21 mouse cellular contexts compared by ENCODE assay signal in genomic region chr15:102192271-102192812, GRCm38 (mm10). TPM values are rescaled to one million over a fixed set of nuclear protein-coding genes. Genes with fewer than 3 reads are reported as not detected.
DNase-seq lines count a peak whose midpoint lies in the region; ATAC-seq and TF ChIP-seq lines count a peak whose summit lies in the region.
"Had no signal": no experiment of that assay in that cellular context is flagged by ENCODE, and none has a peak within 500 bp of the region (broad histone marks: within the 10 kb centered on the region; RNA-seq: fewer than 3 reads in every experiment).

No protein-coding gene starts in this region.

- H3K4me2 ChIP-seq in intestine, embryonic 14.5 days (ENCODE audit: low read length), result no peak overlapping the region
- H3K4me2 ChIP-seq in intestine, embryonic 15.5 days (replicated peaks), result no peak overlapping the region
- peak overlapping the region; percentile 21 for H3K4me2 ChIP-seq in liver, embryonic 11.5 days
- H3K4me2 ChIP-seq in midbrain, embryonic 14.5 days (ENCODE audit: low read length), result no peak overlapping the region
- H3K4me2 ChIP-seq: heart, embryonic 12.5 days; neural tube, embryonic 15.5 days had no signal

- peak overlapping the region; percentile 3; the same call in 1 of the 2 replicates for H3K27ac ChIP-seq in intestine, embryonic 14.5 days (ENCODE audit: low read depth)
- H3K27ac ChIP-seq in intestine, embryonic 15.5 days, result no peak overlapping the region
- H3K27ac ChIP-seq in MEL (ENCODE audit: control insufficient read depth, low read depth, low read length), result no peak overlapping the region
- peak overlapping the region; percentile 66 for H3K27ac ChIP-seq in liver, embryonic 11.5 days (ENCODE audit: low read depth, low read length)
- H3K27ac ChIP-seq in midbrain, embryonic 14.5 days (replicated peaks; ENCODE audit: low read depth, low read length), result no peak overlapping the region
- H3K27ac ChIP-seq: neural tube, embryonic 15.5 days had no signal

- no peak overlapping the region for H3K9ac ChIP-seq in intestine, embryonic 14.5 days (ENCODE audit: low read length)
- H3K9ac ChIP-seq in intestine, embryonic 15.5 days, result no peak overlapping the region
- H3K9ac ChIP-seq in MEL (ENCODE audit: control insufficient read depth, low read depth, low read length, poor library complexity, severe bottlenecking), result no peak overlapping the region
- no peak overlapping the region for H3K9ac ChIP-seq in liver, embryonic 11.5 days (ENCODE audit: low read depth, low read length)
- no peak overlapping the region for H3K9ac ChIP-seq in midbrain, embryonic 14.5 days (replicated peaks; ENCODE audit: low read length)
- H3K9ac ChIP-seq: heart, embryonic 12.5 days; neural tube, embryonic 15.5 days had no signal

- no peak for TF ChIP-seq CTCF in MEL (IDR thresholded peaks at IDR 0.05 in 2 of 3, conservative IDR thresholded peaks at IDR 0.05 in 1 of 3; ENCODE audit: control insufficient read depth in 1 of 3, insufficient read depth in 1 of 3, low read depth in 2 of 3, low read length in 3 of 3, poor library complexity in 1 of 3, severe bottlenecking in 1 of 3)

- H3K79me2 ChIP-seq in MEL (ENCODE audit: control insufficient read depth, insufficient read depth, low read length, poor library complexity), result no peaks in the 10 kb centered on the region

- ATAC-seq in intestine, embryonic 14.5 days (replicated peaks; ENCODE audit: low FRiP score, low TSS enrichment, low read depth), result no peak
- no peak for ATAC-seq in intestine, embryonic 15.5 days
- ATAC-seq in liver, embryonic 11.5 days (replicated peaks; ENCODE audit: low FRiP score), result no peak
- peak; percentile 65 for ATAC-seq in monocyte, adult 5-6 weeks (replicated peaks; ENCODE audit: insufficient number of reproducible peaks, low FRiP score, low TSS enrichment, poor library complexity, severe bottlenecking)
- no peak for ATAC-seq in midbrain, embryonic 14.5 days (ENCODE audit: low FRiP score, low TSS enrichment)
- ATAC-seq: forebrain, embryonic 16.5 days had no signal

- H3K4me1 ChIP-seq in intestine, embryonic 14.5 days (replicated peaks; ENCODE audit: control insufficient read depth, insufficient read depth, low read length), result no peaks in the 10 kb centered on the region
- H3K4me1 ChIP-seq in intestine, embryonic 15.5 days (replicated peaks), result peaks cover 25% of the 10 kb centered on the region
- peaks cover 11 to 20% of the 10 kb centered on the region in 2 experiments for H3K4me1 ChIP-seq in MEL (ENCODE audit: control insufficient read depth in 1 of 2, insufficient read depth in 2 of 2, low read length in 2 of 2)
- H3K4me1 ChIP-seq in liver, embryonic 11.5 days (replicated peaks; ENCODE audit: control insufficient read depth, insufficient read depth, low read length), result peaks cover 10% of the 10 kb centered on the region
- no peaks in the 10 kb centered on the region for H3K4me1 ChIP-seq in midbrain, embryonic 14.5 days (ENCODE audit: control insufficient read depth, insufficient read depth, low read length)
- H3K4me1 ChIP-seq: neural tube, embryonic 15.5 days had no signal

- H3K36me3 ChIP-seq in intestine, embryonic 14.5 days (ENCODE audit: control insufficient read depth, insufficient read depth, low read length), result no peaks in the 10 kb centered on the region
- H3K36me3 ChIP-seq in intestine, embryonic 15.5 days, result no peaks in the 10 kb centered on the region
- H3K36me3 ChIP-seq in MEL (ENCODE audit: control insufficient read depth in 1 of 2, insufficient read depth in 2 of 2, low read length in 2 of 2), result peaks cover 0 to 13% of the 10 kb centered on the region in 2 experiments; a peak in 2 of 4 replicates
- no peaks in the 10 kb centered on the region for H3K36me3 ChIP-seq in liver, embryonic 11.5 days (ENCODE audit: control insufficient read depth, insufficient read depth, low read length)
- no peaks in the 10 kb centered on the region for H3K36me3 ChIP-seq in midbrain, embryonic 14.5 days (ENCODE audit: control insufficient read depth, insufficient read depth, low read length)
- H3K36me3 ChIP-seq: heart, embryonic 12.5 days; neural tube, embryonic 15.5 days had no signal

- no peak overlapping the region for H3K4me3 ChIP-seq in intestine, embryonic 14.5 days (ENCODE audit: low read depth, low read length)
- H3K4me3 ChIP-seq in intestine, embryonic 15.5 days (replicated peaks), result no peak overlapping the region
- H3K4me3 ChIP-seq in MEL (ENCODE audit: control insufficient read depth in 1 of 2, insufficient read depth in 1 of 2, low read depth in 2 of 2, low read length in 2 of 2), result no peak overlapping the region
- no peak overlapping the region for H3K4me3 ChIP-seq in liver, embryonic 11.5 days (ENCODE audit: low read depth, low read length)
- no peak overlapping the region for H3K4me3 ChIP-seq in midbrain, embryonic 14.5 days (replicated peaks; ENCODE audit: low read depth, low read length)
- H3K4me3 ChIP-seq: heart, embryonic 12.5 days; megakaryocyte, embryonic 14.5 days; neural tube, embryonic 15.5 days had no signal

- TF ChIP-seq RAD21 in MEL (IDR thresholded peaks at IDR 0.05; ENCODE audit: low read depth, low read length), result no peak

- DNase-seq in intestine, embryonic 14.5 days (ENCODE audit: low spot score), result no peak
- peak; percentile 51 for DNase-seq in MEL (ENCODE audit: low read depth, low spot score)
- DNase-seq in liver, embryonic 11.5 days (ENCODE audit: low spot score), result no peak
- no peak for DNase-seq in urinary bladder, postnatal 25 days (ENCODE audit: low spot score)
- no peak for DNase-seq in left cerebral cortex, adult 9 months (ENCODE audit: low spot score in 2 of 2)
- DNase-seq in midbrain, embryonic 14.5 days, result no peak
- DNase-seq: adrenal gland, adult 8-10 months; cerebellum, postnatal 10 days; heart, postnatal 4 days; kidney, postnatal 14 days; layer of hippocampus, adult 9-11 months; lung, adult 2 months; right cerebral cortex, adult 18-20 months had no signal

- WGBS in intestine, embryonic 14.5 days, result 42% methylated on average over 7 of the region's 7 CpGs
- 41% methylated on average over 7 of the region's 7 CpGs for WGBS in intestine, embryonic 15.5 days
- WGBS in liver, embryonic 11.5 days, result 35% methylated on average over 7 of the region's 7 CpGs
- WGBS in midbrain, embryonic 14.5 days, result 75% methylated on average over 7 of the region's 7 CpGs

- H3K27me3 ChIP-seq in intestine, embryonic 14.5 days (replicated peaks; ENCODE audit: control insufficient read depth, insufficient read depth, low read length), result no peaks in the 10 kb centered on the region
- H3K27me3 ChIP-seq in intestine, embryonic 15.5 days (replicated peaks), result no peaks in the 10 kb centered on the region
- no peaks in the 10 kb centered on the region for H3K27me3 ChIP-seq in MEL (ENCODE audit: control insufficient read depth in 1 of 2, insufficient read depth in 2 of 2, low read length in 2 of 2)
- H3K27me3 ChIP-seq in liver, embryonic 11.5 days (replicated peaks; ENCODE audit: control insufficient read depth, insufficient read depth, low read length), result no peaks in the 10 kb centered on the region
- no peaks in the 10 kb centered on the region for H3K27me3 ChIP-seq in midbrain, embryonic 14.5 days (ENCODE audit: control insufficient read depth, insufficient read depth, low read length)
- H3K27me3 ChIP-seq: heart, embryonic 12.5 days; neural tube, embryonic 15.5 days had no signal

- TF ChIP-seq POLR2A in MEL (IDR thresholded peaks at IDR 0.05; ENCODE audit: control insufficient read depth in 1 of 2, insufficient read depth in 1 of 2, low read depth in 1 of 2, low read length in 2 of 2, poor library complexity in 1 of 2), result no peak

- TF ChIP-seq EP300 in MEL (IDR thresholded peaks at IDR 0.05; ENCODE audit: low read depth in 1 of 2, low read length in 2 of 2), result no peak

- no peaks in the 10 kb centered on the region for H3K9me3 ChIP-seq in intestine, embryonic 14.5 days (ENCODE audit: control insufficient read depth, low read length)
- H3K9me3 ChIP-seq in intestine, embryonic 15.5 days, result no peaks in the 10 kb centered on the region
- no peaks in the 10 kb centered on the region for H3K9me3 ChIP-seq in MEL (replicated peaks; ENCODE audit: insufficient read depth, low read length)
- H3K9me3 ChIP-seq in liver, embryonic 11.5 days (ENCODE audit: control insufficient read depth, low read length), result no peaks in the 10 kb centered on the region
- no peaks in the 10 kb centered on the region for H3K9me3 ChIP-seq in midbrain, embryonic 14.5 days (ENCODE audit: control insufficient read depth, low read length)
- H3K9me3 ChIP-seq: G1E; heart, embryonic 12.5 days; megakaryocyte, embryonic 14.5 days; neural tube, embryonic 15.5 days had no signal

RNA-seq across cellular contexts. Expression of gene Zfp740, which starts 10.7 kb away (rescaled TPM):
- polyA plus RNA-seq in intestine, embryonic 14.5 days (2014; fragmentation: Nextera tagmentation; extraction: Ambion mirVana), result 47.0 and 55.3 TPM in 2 replicates
- 41.3 and 44.1 TPM in 2 replicates for polyA plus RNA-seq in intestine, embryonic 15.5 days (2015; fragmentation: Nextera tagmentation; extraction: Ambion mirVana)
- 39.9 and 40.5 TPM in 2 replicates for total RNA-seq in MEL (2012; rRNA removed)
- 10 to 100 TPM in 1 of 2 experiments, not detected in 1; 50.1 TPM for polyA plus RNA-seq in MEL (2012; ENCODE audit: insufficient read depth in 1 of 2, insufficient read length in 2 of 2, low read depth in 1 of 2, low replicate concordance in 2 of 2, missing spikeins in 1 of 2)
- polyA plus RNA-seq in liver, embryonic 11.5 days (2014; fragmentation: Nextera tagmentation; extraction: Ambion mirVana), result 38.1 and 38.3 TPM in 2 replicates
- 58.9 to 62.9 TPM (median 60.3 TPM) in 3 replicates for total RNA-seq in monocyte, adult 5-6 weeks (2017)
- 43.5 and 57.7 TPM in 2 replicates for polyA plus RNA-seq in midbrain, embryonic 14.5 days (2014; fragmentation: Nextera tagmentation; extraction: Ambion mirVana)

RNA-seq across cellular contexts. Expression of gene Csad, which starts 12.2 kb away (rescaled TPM):
- polyA plus RNA-seq in intestine, embryonic 14.5 days (2014; fragmentation: Nextera tagmentation; extraction: Ambion mirVana), result 52.3 and 53.6 TPM in 2 replicates
- polyA plus RNA-seq in intestine, embryonic 15.5 days (2015; fragmentation: Nextera tagmentation; extraction: Ambion mirVana), result 45.8 and 49.3 TPM in 2 replicates
- total RNA-seq in MEL (2012; rRNA removed), result 4.1 and 5.3 TPM in 2 replicates
- 10 to 100 TPM in 1 of 2 experiments, not detected in 1; 10.5 TPM for polyA plus RNA-seq in MEL (2012; ENCODE audit: insufficient read depth in 1 of 2, insufficient read length in 2 of 2, low read depth in 1 of 2, low replicate concordance in 2 of 2, missing spikeins in 1 of 2)
- 33.3 and 35.1 TPM in 2 replicates for polyA plus RNA-seq in liver, embryonic 11.5 days (2014; fragmentation: Nextera tagmentation; extraction: Ambion mirVana)
- 4.1 to 11.2 TPM (median 8.1 TPM) in 3 replicates for total RNA-seq in monocyte, adult 5-6 weeks (2017)
- polyA plus RNA-seq in midbrain, embryonic 14.5 days (2014; fragmentation: Nextera tagmentation; extraction: Ambion mirVana), result 25.9 and 28.1 TPM in 2 replicates

RNA-seq across cellular contexts. Expression of gene Itgb7, which starts 39.4 kb away (rescaled TPM):
- polyA plus RNA-seq in intestine, embryonic 14.5 days (2014; fragmentation: Nextera tagmentation; extraction: Ambion mirVana), result 13.3 and 13.5 TPM in 2 replicates
- polyA plus RNA-seq in intestine, embryonic 15.5 days (2015; fragmentation: Nextera tagmentation; extraction: Ambion mirVana), result 10.8 and 12.9 TPM in 2 replicates
- total RNA-seq in MEL (2012; rRNA removed), result 7.4 TPM in 2 replicates
- polyA plus RNA-seq in MEL (2012; ENCODE audit: insufficient read depth in 1 of 2, insufficient read length in 2 of 2, low read depth in 1 of 2, low replicate concordance in 2 of 2, missing spikeins in 1 of 2), result 10 to 100 TPM in 1 of 2 experiments, not detected in 1; 15.2 TPM
- 3.9 and 4.1 TPM in 2 replicates for polyA plus RNA-seq in liver, embryonic 11.5 days (2014; fragmentation: Nextera tagmentation; extraction: Ambion mirVana)
- total RNA-seq in monocyte, adult 5-6 weeks (2017), result 533 to 618 TPM (median 601 TPM) in 3 replicates
- 0.57 and 0.78 TPM in 2 replicates for polyA plus RNA-seq in midbrain, embryonic 14.5 days (2014; fragmentation: Nextera tagmentation; extraction: Ambion mirVana)

RNA-seq across cellular contexts. Expression of gene Soat2, which starts 42.0 kb away (rescaled TPM):
- polyA plus RNA-seq in intestine, embryonic 14.5 days (2014; fragmentation: Nextera tagmentation; extraction: Ambion mirVana), result 3.0 and 4.7 TPM in 2 replicates
- polyA plus RNA-seq in intestine, embryonic 15.5 days (2015; fragmentation: Nextera tagmentation; extraction: Ambion mirVana), result 12.0 and 14.3 TPM in 2 replicates
- 20.0 and 31.0 TPM in 2 replicates for total RNA-seq in MEL (2012; rRNA removed)
- 10 to 100 TPM in 1 of 2 experiments, not detected in 1; 44.8 TPM for polyA plus RNA-seq in MEL (2012; ENCODE audit: insufficient read depth in 1 of 2, insufficient read length in 2 of 2, low read depth in 1 of 2, low replicate concordance in 2 of 2, missing spikeins in 1 of 2)
- 31.4 and 36.2 TPM in 2 replicates for polyA plus RNA-seq in liver, embryonic 11.5 days (2014; fragmentation: Nextera tagmentation; extraction: Ambion mirVana)
- 6.2 to 25.0 TPM (median 10.2 TPM) in 3 replicates for total RNA-seq in monocyte, adult 5-6 weeks (2017)
- polyA plus RNA-seq in midbrain, embryonic 14.5 days (2014; fragmentation: Nextera tagmentation; extraction: Ambion mirVana), result not detected in 2 replicates
- total RNA-seq: left cerebral cortex, postnatal 14 days had no signal
- polyA plus RNA-seq: forebrain, embryonic 16.5 days had no signal

RNA-seq across cellular contexts. Expression of gene Igfbp6, which starts 48.2 kb away (rescaled TPM):
- polyA plus RNA-seq in intestine, embryonic 14.5 days (2014; fragmentation: Nextera tagmentation; extraction: Ambion mirVana), result 8.8 and 10.4 TPM in 2 replicates
- polyA plus RNA-seq in intestine, embryonic 15.5 days (2015; fragmentation: Nextera tagmentation; extraction: Ambion mirVana), result 10.9 and 12.7 TPM in 2 replicates
- total RNA-seq in MEL (2012; rRNA removed), result 0.65 and 1.1 TPM in 2 replicates
- 1 to 10 TPM in 1 of 2 experiments, not detected in 1; 1.8 TPM for polyA plus RNA-seq in MEL (2012; ENCODE audit: insufficient read depth in 1 of 2, insufficient read length in 2 of 2, low read depth in 1 of 2, low replicate concordance in 2 of 2, missing spikeins in 1 of 2)
- 0.77 and 1.1 TPM in 2 replicates for polyA plus RNA-seq in liver, embryonic 11.5 days (2014; fragmentation: Nextera tagmentation; extraction: Ambion mirVana)
- 0.38 to 1.4 TPM (median 0.68 TPM) in 3 replicates for total RNA-seq in monocyte, adult 5-6 weeks (2017)
- polyA plus RNA-seq in midbrain, embryonic 14.5 days (2014; fragmentation: Nextera tagmentation; extraction: Ambion mirVana), result 1.3 and 1.6 TPM in 2 replicates

Comparison
In these comparisons a context has a peak if more than half of its experiments do, and no peak if none do; other contexts are left out.
1. H3K27ac ChIP-seq: peak in intestine, embryonic 14.5 days (single experiment) and liver, embryonic 11.5 days (single experiment); none in intestine, embryonic 15.5 days (single experiment), MEL (single experiment) and midbrain, embryonic 14.5 days (single experiment).